Mouse (Mus musculus): Measurements from ENCODE around the gene Dnaja3. TPM values are rescaled to one million over a fixed set of nuclear protein-coding genes. Genes with fewer than 3 reads are reported as not detected.

Dnaja3 gene
- total and polyA plus RNA-seq, 2 experiments from 2014 or later = 49.6 to 52.9 TPM

DNA sequence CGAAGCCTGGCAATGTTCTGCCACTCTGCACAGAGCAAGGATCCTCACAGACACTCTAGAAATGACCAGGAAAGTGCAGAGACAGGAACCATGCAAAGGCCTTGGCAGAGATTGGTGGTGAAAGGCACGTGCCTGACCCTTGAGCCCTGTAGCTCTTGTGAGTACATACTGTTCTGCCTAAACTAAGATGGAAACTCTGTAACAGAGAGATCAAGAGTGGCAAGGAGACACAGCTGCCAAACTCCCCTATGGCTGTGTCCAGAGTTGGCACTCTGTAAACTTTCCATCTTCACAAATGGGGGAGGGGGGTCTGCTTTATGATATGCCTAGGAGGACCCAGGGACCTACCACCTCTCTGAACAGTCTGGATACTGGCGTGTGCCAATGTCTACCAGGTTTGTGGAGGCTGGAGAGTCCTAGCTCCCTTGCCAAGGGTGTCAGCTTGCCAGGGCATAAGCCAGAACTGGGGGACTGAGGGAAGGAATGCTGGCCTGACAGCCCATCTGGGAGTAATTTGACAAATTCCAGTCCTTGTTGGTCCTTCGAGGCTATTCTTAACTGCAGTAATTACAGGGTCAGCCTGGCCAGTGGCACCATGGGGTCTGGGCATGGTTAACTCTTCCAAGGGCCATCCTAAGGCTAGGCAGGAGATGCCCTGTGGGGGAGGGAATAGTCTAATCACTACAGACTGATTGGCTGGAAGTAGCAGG lies 13.1 kb downstream of the Dnaja3 start:
- H3K36me3 ChIP-seq (ENCODE audit: insufficient read depth, low read length) = peaks cover 17% of the 10 kb centered on the region; the same call in 1 of the 2 replicates
- DNase-seq (ENCODE audit: low spot score) (peak; percentile 16), ATAC-seq (no peak)
- 0 out of 2 replicates have a peak, but pooled peaks cover 2% of the 10 kb centered on the region for H3K4me1 ChIP-seq (ENCODE audit: insufficient read depth, low read length)
- WGBS = 54% methylated on average over 4 of the region's 4 CpGs
- no peak for TF ChIP-seq CTCF (IDR thresholded peaks at IDR 0.05; ENCODE audit: low read depth)
- no peak overlapping the region for H3K4me2 ChIP-seq (ENCODE audit: low read depth, low read length)
- no peaks in the 10 kb centered on the region for H3K9me3 ChIP-seq (ENCODE audit: low read length)
- H3K9ac ChIP-seq (replicated peaks; ENCODE audit: low read length) = no peak overlapping the region
- H3K27ac ChIP-seq = no peak overlapping the region
- no peaks in the 10 kb centered on the region for H3K27me3 ChIP-seq (ENCODE audit: insufficient read depth, low read length)
- H3K4me3 ChIP-seq (ENCODE audit: low read length) = no peak overlapping the region

DNA sequence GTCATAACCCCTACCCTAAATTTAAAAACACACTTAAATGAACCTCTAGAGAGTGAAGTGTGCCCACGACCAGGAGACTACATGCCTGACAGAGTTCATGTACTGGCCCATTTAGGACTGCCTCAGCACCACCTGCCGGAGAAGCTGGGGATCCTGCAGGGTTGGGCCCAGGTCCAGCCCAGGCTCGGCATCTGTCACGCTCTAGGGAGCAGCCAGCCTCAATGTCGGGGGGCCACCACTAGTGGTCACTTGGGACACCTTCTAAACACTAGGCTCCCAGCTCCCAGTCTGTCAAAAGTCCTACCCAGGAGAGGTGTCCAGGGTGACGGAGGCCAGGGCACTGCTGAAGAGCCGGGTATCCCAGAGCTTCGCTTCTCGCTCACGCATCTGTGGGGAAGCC lies 14.9 kb downstream of the Dnaja3 start:
- Histone ChIP-seq H3K4me1 (ENCODE audit: insufficient read depth, low read length) (no peaks in the 10 kb centered on the region; the same call in 1 of the 2 replicates), H3K27me3 (ENCODE audit: insufficient read depth, low read length) (no peaks in the 10 kb centered on the region), H3K9me3 (ENCODE audit: low read length) (no peaks in the 10 kb centered on the region), H3K27ac (no peak overlapping the region), H3K36me3 (ENCODE audit: insufficient read depth, low read length) (peaks cover 16% of the 10 kb centered on the region; the same call in 1 of the 2 replicates), H3K4me2 (ENCODE audit: low read depth, low read length) (no peak overlapping the region), H3K4me3 (ENCODE audit: low read length) (no peak overlapping the region), H3K9ac (replicated peaks; ENCODE audit: low read length) (no peak overlapping the region)
- ATAC-seq (no peak), DNase-seq (ENCODE audit: low spot score) (no peak)
- TF ChIP-seq CTCF (IDR thresholded peaks at IDR 0.05; ENCODE audit: low read depth) = peak; percentile 42; the same call in 1 of the 2 replicates
- 74% methylated on average over 10 of the region's 10 CpGs for WGBS

DNA sequence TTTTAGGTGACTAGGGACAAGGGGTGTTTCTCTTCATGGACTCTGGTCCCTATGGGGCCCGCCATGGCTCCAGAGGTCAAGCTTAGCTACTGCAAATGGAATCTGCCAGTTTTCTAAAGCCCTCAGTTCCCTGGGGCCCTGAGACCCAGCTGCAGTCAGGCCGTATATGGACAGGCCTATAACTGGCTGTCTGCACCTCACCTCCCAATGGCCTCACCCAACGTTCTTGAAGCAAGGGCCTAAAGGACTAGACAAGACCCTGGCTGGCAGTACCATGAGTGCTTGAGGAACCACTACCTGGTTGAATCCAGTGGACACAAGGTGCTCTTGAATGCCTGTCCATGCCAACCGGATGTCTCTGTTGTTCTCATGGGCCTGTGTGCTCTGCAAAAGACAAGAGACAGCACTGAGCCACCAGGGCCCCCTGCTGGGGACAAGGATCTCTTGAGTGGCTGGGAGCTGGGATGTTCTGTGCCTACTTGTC lies 15.5 kb downstream of the Dnaja3 start:
- Histone ChIP-seq H3K27me3 (ENCODE audit: insufficient read depth, low read length) (no peaks in the 10 kb centered on the region), H3K4me2 (ENCODE audit: low read depth, low read length) (no peak overlapping the region), H3K4me1 (ENCODE audit: insufficient read depth, low read length) (no peaks in the 10 kb centered on the region; the same call in 1 of the 2 replicates), H3K9me3 (ENCODE audit: low read length) (no peaks in the 10 kb centered on the region), H3K9ac (replicated peaks; ENCODE audit: low read length) (no peak overlapping the region), H3K4me3 (ENCODE audit: low read length) (no peak overlapping the region), H3K36me3 (ENCODE audit: insufficient read depth, low read length) (peaks cover 13% of the 10 kb centered on the region; the same call in 1 of the 2 replicates), H3K27ac (0 out of 2 replicates have a peak overlapping the region, but pooled peaks have one; percentile 11)
- ATAC-seq (no peak), DNase-seq (ENCODE audit: low spot score) (no peak)
- WGBS = 73% methylated on average over 4 of the region's 4 CpGs
- TF ChIP-seq CTCF (IDR thresholded peaks at IDR 0.05; ENCODE audit: low read depth) = peak; percentile 25

- H3K4me3 ChIP-seq (ENCODE audit: low read length) = no peak overlapping the region
- no peak overlapping the region for H3K9ac ChIP-seq (replicated peaks; ENCODE audit: low read length)
- DNase-seq (ENCODE audit: low spot score) (peak; percentile 38), ATAC-seq (peak; percentile 43; the same call in 1 of the 2 replicates)
- 41% methylated on average over 10 of the region's 11 CpGs for WGBS
- H3K27ac ChIP-seq = 0 out of 2 replicates have a peak overlapping the region, but pooled peaks have one; percentile 11
- no peaks in the 10 kb centered on the region for H3K27me3 ChIP-seq (ENCODE audit: insufficient read depth, low read length)
- TF ChIP-seq CTCF (IDR thresholded peaks at IDR 0.05; ENCODE audit: low read depth) = peak; percentile 49
- no peaks in the 10 kb centered on the region; the same call in 1 of the 2 replicates for H3K4me1 ChIP-seq (ENCODE audit: insufficient read depth, low read length)
- H3K4me2 ChIP-seq (ENCODE audit: low read depth, low read length) = no peak overlapping the region
- peaks cover 13% of the 10 kb centered on the region; the same call in 1 of the 2 replicates for H3K36me3 ChIP-seq (ENCODE audit: insufficient read depth, low read length)
- no peaks in the 10 kb centered on the region for H3K9me3 ChIP-seq (ENCODE audit: low read length)
Measured at GRCm38 (mm10) chr16:4655764-4656570, 16.2 kb downstream of the Dnaja3 start.

GRCm38 (mm10) chr16:4656571-4657081 lies 16.8 kb downstream of the Dnaja3 start:
- H3K9ac ChIP-seq (replicated peaks; ENCODE audit: low read length) = no peak overlapping the region
- no peak for TF ChIP-seq CTCF (IDR thresholded peaks at IDR 0.05; ENCODE audit: low read depth)
- H3K9me3 ChIP-seq (ENCODE audit: low read length) = no peaks in the 10 kb centered on the region
- H3K4me3 ChIP-seq (ENCODE audit: low read length) = no peak overlapping the region
- peaks cover 13% of the 10 kb centered on the region; the same call in 1 of the 2 replicates for H3K36me3 ChIP-seq (ENCODE audit: insufficient read depth, low read length)
- no peak overlapping the region for H3K4me2 ChIP-seq (ENCODE audit: low read depth, low read length)
- H3K27me3 ChIP-seq (ENCODE audit: insufficient read depth, low read length) = no peaks in the 10 kb centered on the region
- no peak for ATAC-seq
- no peak for DNase-seq (ENCODE audit: low spot score)
- 71% methylated on average over 9 of the region's 9 CpGs for whole genome bisulfite sequencing
- H3K27ac ChIP-seq = no peak overlapping the region
- H3K4me1 ChIP-seq (ENCODE audit: insufficient read depth, low read length) = no peaks in the 10 kb centered on the region; the same call in 1 of the 2 replicates

- DNase-seq (ENCODE audit: low spot score) (peak; percentile 50), ATAC-seq (peak; percentile 53)
- no peak for TF ChIP-seq CTCF (IDR thresholded peaks at IDR 0.05; ENCODE audit: low read depth)
- Histone ChIP-seq H3K27me3 (ENCODE audit: insufficient read depth, low read length) (no peaks in the 10 kb centered on the region), H3K36me3 (ENCODE audit: insufficient read depth, low read length) (peaks cover 7% of the 10 kb centered on the region; the same call in 1 of the 2 replicates), H3K27ac (no peak overlapping the region), H3K9ac (replicated peaks; ENCODE audit: low read length) (no peak overlapping the region), H3K4me2 (ENCODE audit: low read depth, low read length) (no peak overlapping the region), H3K4me1 (ENCODE audit: insufficient read depth, low read length) (no peaks in the 10 kb centered on the region; the same call in 1 of the 2 replicates), H3K9me3 (ENCODE audit: low read length) (no peaks in the 10 kb centered on the region), H3K4me3 (ENCODE audit: low read length) (no peak overlapping the region)
- 29% methylated on average over 11 of the region's 11 CpGs for whole genome bisulfite sequencing
Measured at GRCm38 (mm10) chr16:4658781-4659245, 19.0 kb downstream of the Dnaja3 start.

Measured in hindbrain, postnatal 0 days (tissue).